Mouse (Mus musculus): ENCODE measurements around the gene Cmtm6. TPM values are rescaled to one million over a fixed set of nuclear protein-coding genes. Genes with fewer than 3 reads are reported as not detected.
A peak's percentile ranks its signal among the peaks of the same experiment; 100 is the strongest.

Gene Cmtm6
- total and polyA plus RNA-seq, 3 experiments, result 8.7 to 42.5 (median 23.9) TPM

GRCm38 (mm10) chr9:114747466-114747865, 16.6 kb downstream of the Cmtm6 start:
- Histone ChIP-seq H3K4me1 (ENCODE audit: insufficient read depth, low read depth, low read length) (peaks cover 19% of the 10 kb centered on the region), H3K4me3 (ENCODE audit: low read depth, low read length) (no peak overlapping the region), H3K27me3 (ENCODE audit: insufficient read depth, low read length) (no peaks in the 10 kb centered on the region), H3K36me3 (replicated peaks) (peaks cover 95% of the 10 kb centered on the region), H3K9me3 (replicated peaks) (no peaks in the 10 kb centered on the region)
- DNase-seq (ENCODE audit: low spot score) (no peak), ATAC-seq (ENCODE audit: extremely low read depth, insufficient number of reproducible peaks, low FRiP score, poor library complexity, severe bottlenecking) (no peak)
- TF ChIP-seq CTCF (IDR thresholded peaks at IDR 0.05; ENCODE audit: low read depth, low read length) (no peak), TAL1 (conservative IDR thresholded peaks at IDR 0.05; ENCODE audit: low read depth, low read length) (no peak), GATA2 (IDR thresholded peaks at IDR 0.05; ENCODE audit: borderline replicate concordance, low read depth, low read length) (no peak), GATA1 (IDR thresholded peaks at IDR 0.05; ENCODE audit: borderline replicate concordance, low read length) (no peak), POLR2AphosphoS5 (IDR thresholded peaks at IDR 0.05; ENCODE audit: insufficient replicate concordance, low read depth, low read length) (no peak)

GRCm38 (mm10) chr9:114751582-114751981, 20.7 kb downstream of the Cmtm6 start:
- ATAC-seq (ENCODE audit: extremely low read depth, insufficient number of reproducible peaks, low FRiP score, poor library complexity, severe bottlenecking) (no peak), DNase-seq (ENCODE audit: low spot score) (no peak)
- TF ChIP-seq GATA1 (IDR thresholded peaks at IDR 0.05; ENCODE audit: borderline replicate concordance, low read length) (no peak), POLR2AphosphoS5 (IDR thresholded peaks at IDR 0.05; ENCODE audit: insufficient replicate concordance, low read depth, low read length) (no peak), CTCF (IDR thresholded peaks at IDR 0.05; ENCODE audit: low read depth, low read length) (no peak), GATA2 (IDR thresholded peaks at IDR 0.05; ENCODE audit: borderline replicate concordance, low read depth, low read length) (no peak), TAL1 (conservative IDR thresholded peaks at IDR 0.05; ENCODE audit: low read depth, low read length) (no peak)
- no peaks in the 10 kb centered on the region for H3K9me3 ChIP-seq (replicated peaks)
- H3K36me3 ChIP-seq (replicated peaks), result peaks cover 85% of the 10 kb centered on the region
- no peak overlapping the region for H3K4me3 ChIP-seq (ENCODE audit: low read depth, low read length)
- H3K4me1 ChIP-seq (ENCODE audit: insufficient read depth, low read depth, low read length), result peaks cover 26% of the 10 kb centered on the region
- H3K27me3 ChIP-seq (ENCODE audit: insufficient read depth, low read length), result no peaks in the 10 kb centered on the region

DNA sequence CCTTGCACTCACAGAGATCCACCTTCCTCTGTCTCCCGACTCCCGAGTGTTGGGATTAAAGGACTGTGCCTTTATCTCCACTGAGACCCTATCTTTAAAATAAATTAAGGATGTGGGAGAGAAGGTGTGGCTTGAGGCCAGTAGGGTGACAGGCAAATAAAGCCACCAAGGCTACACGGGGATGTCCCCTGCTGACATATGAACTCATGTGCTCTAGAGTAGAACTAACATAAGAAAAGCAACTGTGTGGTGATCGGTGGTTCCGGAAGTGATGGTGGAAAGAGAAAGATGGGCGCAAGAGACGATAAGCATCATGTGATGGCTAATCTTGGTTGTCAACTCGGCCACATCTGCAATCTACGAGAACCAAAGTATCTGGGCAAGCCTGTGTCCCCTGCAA, 21.4 kb downstream of the Cmtm6 start:
- H3K4me3 ChIP-seq (ENCODE audit: low read depth, low read length), result no peak overlapping the region
- no peak for DNase-seq (ENCODE audit: low spot score)
- no peak for ATAC-seq (ENCODE audit: extremely low read depth, insufficient number of reproducible peaks, low FRiP score, poor library complexity, severe bottlenecking)

DNA sequence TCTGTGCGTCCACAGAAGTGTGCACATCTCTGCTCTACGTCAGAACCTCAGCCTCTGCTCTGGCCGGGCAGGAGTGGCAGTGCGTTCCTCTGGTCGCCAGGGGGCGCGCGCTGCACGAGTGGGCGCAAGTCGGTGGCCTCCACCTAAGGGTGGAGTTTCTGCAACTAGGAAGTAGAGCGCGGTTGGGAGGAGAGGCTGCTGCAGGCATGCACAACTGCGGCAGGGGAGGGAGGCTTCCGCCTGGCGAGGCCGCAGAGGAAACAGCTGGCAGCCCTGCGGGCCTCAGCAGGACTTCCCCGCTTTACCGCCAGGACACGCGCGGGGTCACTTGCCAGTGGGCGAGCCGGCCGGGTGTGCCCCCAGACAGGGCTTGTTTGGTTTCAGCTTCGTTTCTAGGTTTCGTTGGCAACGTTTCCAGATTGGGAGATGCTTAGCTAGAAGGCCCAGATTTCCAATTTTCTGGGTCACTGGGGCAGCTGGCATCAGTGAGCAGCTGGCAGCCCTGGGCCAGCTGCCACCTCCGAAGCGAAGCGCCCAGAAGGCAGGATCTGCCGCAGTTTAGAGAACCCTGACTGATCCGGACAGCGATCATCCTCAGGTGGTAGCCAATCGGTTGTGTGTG, 22.1 kb downstream of the Cmtm6 start:
- Histone ChIP-seq H3K4me1 (ENCODE audit: insufficient read depth, low read depth, low read length) (peaks cover 29% of the 10 kb centered on the region), H3K36me3 (replicated peaks) (peaks cover 84% of the 10 kb centered on the region), H3K27me3 (ENCODE audit: insufficient read depth, low read length) (no peaks in the 10 kb centered on the region), H3K4me3 (ENCODE audit: low read depth, low read length) (peak overlapping the region; percentile 74), H3K9me3 (replicated peaks) (no peaks in the 10 kb centered on the region)
- ATAC-seq (ENCODE audit: extremely low read depth, insufficient number of reproducible peaks, low FRiP score, poor library complexity, severe bottlenecking) (peak; percentile 90), DNase-seq (ENCODE audit: low spot score) (peak; percentile 89)
- TF ChIP-seq GATA1 (IDR thresholded peaks at IDR 0.05; ENCODE audit: borderline replicate concordance, low read length) (no peak), POLR2AphosphoS5 (IDR thresholded peaks at IDR 0.05; ENCODE audit: insufficient replicate concordance, low read depth, low read length) (no peak), GATA2 (IDR thresholded peaks at IDR 0.05; ENCODE audit: borderline replicate concordance, low read depth, low read length) (no peak), CTCF (IDR thresholded peaks at IDR 0.05; ENCODE audit: low read depth, low read length) (peak; percentile 94), TAL1 (conservative IDR thresholded peaks at IDR 0.05; ENCODE audit: low read depth, low read length) (no peak)

More for the DNA sequence above, 21.4 kb downstream of the Cmtm6 start:
- peaks cover 85% of the 10 kb centered on the region for H3K36me3 ChIP-seq (replicated peaks)
- no peaks in the 10 kb centered on the region for H3K27me3 ChIP-seq (ENCODE audit: insufficient read depth, low read length)
- no peaks in the 10 kb centered on the region for H3K9me3 ChIP-seq (replicated peaks)
- no peak for TF ChIP-seq CTCF (IDR thresholded peaks at IDR 0.05; ENCODE audit: low read depth, low read length)
- no peak for TF ChIP-seq GATA2 (IDR thresholded peaks at IDR 0.05; ENCODE audit: borderline replicate concordance, low read depth, low read length)
- no peak for TF ChIP-seq TAL1 (conservative IDR thresholded peaks at IDR 0.05; ENCODE audit: low read depth, low read length)
- TF ChIP-seq GATA1 (IDR thresholded peaks at IDR 0.05; ENCODE audit: borderline replicate concordance, low read length), result no peak
- no peak for TF ChIP-seq POLR2AphosphoS5 (IDR thresholded peaks at IDR 0.05; ENCODE audit: insufficient replicate concordance, low read depth, low read length)
- peaks cover 29% of the 10 kb centered on the region for H3K4me1 ChIP-seq (ENCODE audit: insufficient read depth, low read depth, low read length)

DNA sequence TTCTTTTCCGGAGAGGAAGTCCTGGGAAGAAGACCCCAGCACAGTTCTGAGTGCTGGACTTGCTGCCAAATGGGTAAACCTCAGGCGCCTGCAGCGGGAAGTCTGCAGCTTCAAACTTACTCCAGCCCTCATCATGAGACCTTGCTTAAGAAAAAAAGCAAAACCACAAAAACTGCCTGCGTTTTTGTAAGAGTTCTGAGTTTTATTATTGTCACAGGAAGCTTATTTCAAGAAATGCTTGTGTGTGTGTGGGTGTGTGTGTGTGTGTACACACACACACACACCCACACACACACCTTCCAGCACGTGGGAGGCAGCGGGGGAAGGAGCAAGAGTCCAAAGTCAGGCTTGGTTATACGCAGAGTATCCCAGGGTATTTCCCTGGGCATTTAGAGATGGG, 27.4 kb downstream of the Cmtm6 start:
- no peaks in the 10 kb centered on the region for H3K9me3 ChIP-seq (replicated peaks)
- DNase-seq (ENCODE audit: low spot score) (no peak), ATAC-seq (ENCODE audit: extremely low read depth, insufficient number of reproducible peaks, low FRiP score, poor library complexity, severe bottlenecking) (no peak)
- no peaks in the 10 kb centered on the region for H3K27me3 ChIP-seq (ENCODE audit: insufficient read depth, low read length)
- peaks cover 89% of the 10 kb centered on the region for H3K36me3 ChIP-seq (replicated peaks)
- peaks cover 50% of the 10 kb centered on the region for H3K4me1 ChIP-seq (ENCODE audit: insufficient read depth, low read depth, low read length)
- no peak for TF ChIP-seq POLR2AphosphoS5 (IDR thresholded peaks at IDR 0.05; ENCODE audit: insufficient replicate concordance, low read depth, low read length)
- no peak for TF ChIP-seq GATA1 (IDR thresholded peaks at IDR 0.05; ENCODE audit: borderline replicate concordance, low read length)
- no peak overlapping the region for H3K4me3 ChIP-seq (ENCODE audit: low read depth, low read length)

GRCm38 (mm10) chr9:114758801-114759200, 27.9 kb downstream of the Cmtm6 start:
- TF ChIP-seq GATA1 (IDR thresholded peaks at IDR 0.05; ENCODE audit: borderline replicate concordance, low read length), result no peak
- no peak for TF ChIP-seq TAL1 (conservative IDR thresholded peaks at IDR 0.05; ENCODE audit: low read depth, low read length)
- TF ChIP-seq CTCF (IDR thresholded peaks at IDR 0.05; ENCODE audit: low read depth, low read length), result no peak
- TF ChIP-seq POLR2AphosphoS5 (IDR thresholded peaks at IDR 0.05; ENCODE audit: insufficient replicate concordance, low read depth, low read length), result no peak
- no peak for TF ChIP-seq GATA2 (IDR thresholded peaks at IDR 0.05; ENCODE audit: borderline replicate concordance, low read depth, low read length)
- Histone ChIP-seq H3K4me3 (ENCODE audit: low read depth, low read length) (no peak overlapping the region), H3K4me1 (ENCODE audit: insufficient read depth, low read depth, low read length) (peaks cover 51% of the 10 kb centered on the region), H3K27me3 (ENCODE audit: insufficient read depth, low read length) (no peaks in the 10 kb centered on the region), H3K9me3 (replicated peaks) (no peaks in the 10 kb centered on the region), H3K36me3 (replicated peaks) (peaks cover 94% of the 10 kb centered on the region)
- DNase-seq (ENCODE audit: low spot score) (no peak), ATAC-seq (ENCODE audit: extremely low read depth, insufficient number of reproducible peaks, low FRiP score, poor library complexity, severe bottlenecking) (no peak)

All from G1E (cell line).